Mouse (Mus musculus) frontal cortex, postnatal 36 days (tissue): Measurements from ENCODE around the gene Gm7929.
"Not testable (repeated sequence)": the region's sequence is repeated elsewhere in the genome, so short reads cannot be mapped to it uniquely, and the experiment has no call there.

Source experiments
- DNase-seq, 2 experiments: peaks; one replicate each; pipeline ENCODE4 v3.0.0; 2022; ENCODE audit warnings: low spot score in 2 of 2

Gene Gm7929

GRCm38 (mm10) chr14:41750514-41750913 is at the start of gene Gm7929:
Gene Gm7929, minus strand, starts transcription at chr14:41750614.
- DNase-seq = not testable (repeated sequence)

DNA sequence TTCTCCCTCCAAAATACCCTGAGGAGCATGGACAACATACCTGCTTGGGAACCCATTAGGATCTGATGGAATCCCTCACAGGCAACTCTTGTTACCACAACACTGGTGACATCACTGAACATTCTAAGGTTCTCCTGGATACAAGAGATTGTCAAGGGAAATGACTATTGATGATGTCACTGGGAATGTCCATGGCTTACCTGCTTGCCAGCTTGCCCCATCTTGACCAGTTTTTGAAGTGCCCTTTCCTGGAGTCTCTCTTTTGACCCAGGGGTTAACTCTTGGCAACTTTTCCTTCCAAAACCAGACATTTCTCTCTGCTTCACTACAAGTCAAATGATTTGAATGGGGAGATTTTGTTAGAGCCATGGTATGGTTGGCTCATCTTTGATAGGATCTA is 21.9 kb upstream of the Gm7929 start, which contains the start of gene Gm47189:
TSS of gene Gm47189 (minus strand) at position 101 of the 400 bp plus-strand sequence.
- DNase-seq = not testable (repeated sequence)

DNA sequence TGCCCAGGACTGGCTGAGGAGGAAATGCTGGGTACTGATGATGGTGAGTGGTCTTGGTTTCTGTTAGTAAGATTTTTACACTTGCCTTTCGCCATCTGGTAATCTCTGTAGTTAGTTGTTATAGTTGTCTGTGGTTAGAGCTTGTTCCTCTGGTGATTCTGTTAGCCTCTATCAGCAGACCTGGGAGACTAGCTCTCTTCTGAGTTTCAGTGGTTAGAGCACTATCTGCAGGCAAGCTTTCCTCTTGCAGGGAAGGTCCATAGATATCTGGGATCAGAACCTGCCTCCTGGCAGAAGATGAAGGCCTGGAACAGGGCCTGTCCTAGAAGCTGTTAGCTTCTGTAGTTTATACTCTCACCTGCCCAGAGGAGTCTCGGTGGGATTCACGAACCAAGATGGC is 5.5 kb upstream of the Gm7929 start:
- DNase-seq = peak; percentile 0

GRCm38 (mm10) chr14:41723437-41723836 is 27.0 kb downstream of the Gm7929 start:
- DNase-seq = not testable (repeated sequence)

- not testable (repeated sequence) for DNase-seq
These were observed 33.2 kb downstream of the Gm7929 start for GRCm38 (mm10) chr14:41717180-41717579.

DNA sequence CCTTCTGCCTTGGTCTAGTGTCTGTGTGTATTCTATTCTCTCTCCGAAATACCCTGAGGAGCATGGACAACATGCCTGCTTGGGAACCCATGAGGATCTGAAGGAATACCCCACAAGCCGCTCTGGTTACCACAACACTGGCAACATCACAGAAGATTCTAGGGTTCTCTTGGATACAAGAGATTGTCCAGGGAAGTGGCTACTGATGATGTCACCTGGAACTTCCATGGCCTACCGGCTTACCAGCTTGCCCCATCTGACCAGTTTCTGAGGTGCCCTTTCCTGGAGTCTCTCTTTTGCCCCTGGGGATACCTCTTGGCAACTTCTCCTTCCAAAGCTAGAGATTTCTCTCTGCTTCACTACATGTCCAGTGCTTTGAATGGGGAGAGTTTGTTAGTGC is 48.6 kb downstream of the Gm7929 start, which contains the start of gene Gm8068:
TSS of gene Gm8068 (minus strand) at position 101 of the 400 bp plus-strand sequence.
- DNase-seq = not testable (repeated sequence)
